Mouse (Mus musculus): Measurements from ENCODE around the gene Nxf1.
"Not testable (repeated sequence)": the region's sequence is repeated elsewhere in the genome, so short reads cannot be mapped to it uniquely, and the experiment has no call there.

Nxf1 gene

GRCm38 (mm10) chr19:8724392-8724791, 32.5 kb upstream of the Nxf1 start:
- no peak for DNase-seq (ENCODE audit: low spot score)

GRCm38 (mm10) chr19:8725081-8725613, 31.7 kb upstream of the Nxf1 start:
- no peak for DNase-seq (ENCODE audit: low spot score)

GRCm38 (mm10) chr19:8726609-8727390, 30.1 kb upstream of the Nxf1 start:
- DNase-seq (ENCODE audit: low spot score), result no peak

- no peak for DNase-seq (ENCODE audit: low spot score)
Observed at GRCm38 (mm10) chr19:8727495-8728114, 29.3 kb upstream of the Nxf1 start.

GRCm38 (mm10) chr19:8728335-8729099, 28.4 kb upstream of the Nxf1 start:
- DNase-seq (ENCODE audit: low spot score), result not testable (repeated sequence)

- no peak for DNase-seq (ENCODE audit: low spot score)
Observed at GRCm38 (mm10) chr19:8734334-8734733, 22.5 kb upstream of the Nxf1 start.

- DNase-seq (ENCODE audit: low spot score), result peak; percentile 96
Observed at GRCm38 (mm10) chr19:8735389-8736159, 21.3 kb upstream of the Nxf1 start, which contains the start of gene Wdr74. Gene Wdr74 (plus strand): TSS chr19:8735827.

GRCm38 (mm10) chr19:8736160-8736467, 20.8 kb upstream of the Nxf1 start:
- DNase-seq (ENCODE audit: low spot score), result no peak

- DNase-seq (ENCODE audit: low spot score), result no peak
Observed at GRCm38 (mm10) chr19:8738911-8739310, 18.0 kb upstream of the Nxf1 start.

- no peak for DNase-seq (ENCODE audit: low spot score)
Observed at GRCm38 (mm10) chr19:8739646-8740045, 17.2 kb upstream of the Nxf1 start.

- no peak for DNase-seq (ENCODE audit: low spot score)
Observed at GRCm38 (mm10) chr19:8740603-8741002, 16.3 kb upstream of the Nxf1 start, which contains the start of gene 1700092M07Rik. Gene 1700092M07Rik (plus strand): TSS chr19:8740718.

GRCm38 (mm10) chr19:8741243-8741869, 15.5 kb upstream of the Nxf1 start, which contains the start of gene Stx5a:
Gene Stx5a (plus strand): TSS chr19:8741413.
- peak; percentile 98 for DNase-seq (ENCODE audit: low spot score)

GRCm38 (mm10) chr19:8742176-8742575, 14.7 kb upstream of the Nxf1 start:
- no peak for DNase-seq (ENCODE audit: low spot score)

GRCm38 (mm10) chr19:8745382-8745781, 11.5 kb upstream of the Nxf1 start:
- DNase-seq (ENCODE audit: low spot score), result no peak

GRCm38 (mm10) chr19:8747368-8747767, 9.5 kb upstream of the Nxf1 start:
- peak; percentile 49 for DNase-seq (ENCODE audit: low spot score)

- no peak for DNase-seq (ENCODE audit: low spot score)
Observed at GRCm38 (mm10) chr19:8755652-8756051, 1.2 kb upstream of the Nxf1 start.

- no peak for DNase-seq (ENCODE audit: low spot score)
Observed at GRCm38 (mm10) chr19:8757471-8757998, 662 bp downstream of the Nxf1 start.

GRCm38 (mm10) chr19:8758899-8759298, 2.0 kb downstream of the Nxf1 start:
- no peak for DNase-seq (ENCODE audit: low spot score)

- DNase-seq (ENCODE audit: low spot score), result no peak
Observed at GRCm38 (mm10) chr19:8760757-8761156, 3.9 kb downstream of the Nxf1 start.

GRCm38 (mm10) chr19:8763276-8763675, 6.4 kb downstream of the Nxf1 start:
- DNase-seq (ENCODE audit: low spot score), result no peak

GRCm38 (mm10) chr19:8765562-8765961, 8.7 kb downstream of the Nxf1 start:
- DNase-seq (ENCODE audit: low spot score), result no peak
